Mouse (Mus musculus): ENCODE results near the gene Kazald1.

The Kazald1 gene

GRCm38 (mm10) chr19:45078971-45079764, 4.1 kb downstream of the Kazald1 start:
- no peak for DNase-seq

GRCm38 (mm10) chr19:45079769-45080515, 4.9 kb downstream of the Kazald1 start:
- no peak for DNase-seq

- DNase-seq, result no peak
Measured at GRCm38 (mm10) chr19:45080711-45081110, 5.7 kb downstream of the Kazald1 start.

GRCm38 (mm10) chr19:45081279-45081678, 6.2 kb downstream of the Kazald1 start:
- no peak for DNase-seq

- DNase-seq, result no peak
Measured at GRCm38 (mm10) chr19:45081841-45082550, 7.0 kb downstream of the Kazald1 start.

GRCm38 (mm10) chr19:45097868-45098267, 22.8 kb downstream of the Kazald1 start:
- DNase-seq, result no peak

- DNase-seq, result no peak
Measured at GRCm38 (mm10) chr19:45100486-45101270, 25.6 kb downstream of the Kazald1 start.

- DNase-seq, result no peak
Measured at GRCm38 (mm10) chr19:45105591-45105990, 30.6 kb downstream of the Kazald1 start.

- no peak for DNase-seq
Measured at GRCm38 (mm10) chr19:45106689-45107088, 31.6 kb downstream of the Kazald1 start.

- no peak for DNase-seq
Measured at GRCm38 (mm10) chr19:45110681-45111080, 35.6 kb downstream of the Kazald1 start.

- no peak for DNase-seq
Measured at GRCm38 (mm10) chr19:45112444-45112843, 37.4 kb downstream of the Kazald1 start.

GRCm38 (mm10) chr19:45113791-45114460, 38.9 kb downstream of the Kazald1 start:
- DNase-seq, result no peak

GRCm38 (mm10) chr19:45114772-45115171, 39.7 kb downstream of the Kazald1 start:
- no peak for DNase-seq

GRCm38 (mm10) chr19:45116798-45117197, 41.8 kb downstream of the Kazald1 start:
- no peak for DNase-seq

Measured in layer of hippocampus, adult 9-11 months (tissue).